8 mouse cellular contexts compared by ENCODE assay signal in genomic region chr1:180904815-180905080, GRCm38 (mm10). TPM values are rescaled to one million over a fixed set of nuclear protein-coding genes. Genes with fewer than 3 reads are reported as not detected.
DNase-seq lines count a peak whose midpoint lies in the region; ATAC-seq and TF ChIP-seq lines count a peak whose summit lies in the region.

No protein-coding gene starts in this region.

- 3% methylated on average over 5 of the region's 5 CpGs for WGBS in heart, embryonic 13.5 days
- WGBS in hindbrain, embryonic 10.5 days: 4% methylated on average over 5 of the region's 5 CpGs
- 6% methylated on average over 5 of the region's 5 CpGs for WGBS in midbrain, embryonic 10.5 days

- H3K36me3 ChIP-seq in heart, embryonic 13.5 days: peaks cover 36% of the 10 kb centered on the region
- peaks cover 45% of the 10 kb centered on the region for H3K36me3 ChIP-seq in G1E (replicated peaks)
- peaks cover 40% of the 10 kb centered on the region for H3K36me3 ChIP-seq in hindbrain, embryonic 10.5 days
- H3K36me3 ChIP-seq in midbrain, embryonic 10.5 days: peaks cover 43% of the 10 kb centered on the region

- DNase-seq in heart, postnatal 36 days: no peak
- no peak for DNase-seq in G1E (ENCODE audit: low spot score)
- DNase-seq in hindbrain, embryonic 10.5 days (ENCODE audit: low spot score): no peak
- DNase-seq in midbrain, embryonic 10.5 days (ENCODE audit: low spot score): no peak
- no peak for DNase-seq in urinary bladder, postnatal 36 days (ENCODE audit: low spot score in 2 of 2)
- no peak for DNase-seq in layer of hippocampus, adult 9-11 months
- DNase-seq in right cerebral cortex, postnatal 14 days: no peak

- H3K4me3 ChIP-seq in heart, embryonic 13.5 days: peak overlapping the region; percentile 94
- H3K4me3 ChIP-seq in G1E (ENCODE audit: low read depth, low read length): peak overlapping the region; percentile 94
- peak overlapping the region; percentile 94 for H3K4me3 ChIP-seq in hindbrain, embryonic 10.5 days
- peak overlapping the region; percentile 96 for H3K4me3 ChIP-seq in midbrain, embryonic 10.5 days

- intact Hi-C loops in heart, postnatal 36 days (cut with DNase I): loop anchor here (5.0 kb wide), 1 partner anchor 133 kb away; no protein-coding TSS in a partner anchor

- peak overlapping the region; percentile 95 for H3K9ac ChIP-seq in heart, embryonic 13.5 days

- ATAC-seq in heart, embryonic 13.5 days (ENCODE audit: extremely low read depth, insufficient number of reproducible peaks, low FRiP score, low TSS enrichment): no peak
- ATAC-seq in G1E (ENCODE audit: extremely low read depth, insufficient number of reproducible peaks, low FRiP score, poor library complexity, severe bottlenecking): no peak

- no peaks in the 10 kb centered on the region for H3K27me3 ChIP-seq in heart, embryonic 13.5 days (replicated peaks)
- no peaks in the 10 kb centered on the region for H3K27me3 ChIP-seq in G1E (ENCODE audit: insufficient read depth, low read length)
- no peaks in the 10 kb centered on the region for H3K27me3 ChIP-seq in hindbrain, embryonic 10.5 days (ENCODE audit: insufficient read depth, poor library complexity, severe bottlenecking)
- H3K27me3 ChIP-seq in midbrain, embryonic 10.5 days (ENCODE audit: low read depth, poor library complexity, severe bottlenecking): no peaks in the 10 kb centered on the region

- H3K4me2 ChIP-seq in heart, embryonic 13.5 days: peak overlapping the region; percentile 96

- TF ChIP-seq CTCF in G1E (IDR thresholded peaks at IDR 0.05; ENCODE audit: low read depth, low read length): no peak

- H3K27ac ChIP-seq in heart, embryonic 13.5 days (replicated peaks): peak overlapping the region; percentile 84
- H3K27ac ChIP-seq in hindbrain, embryonic 10.5 days: peak overlapping the region; percentile 94
- peak overlapping the region; percentile 95 for H3K27ac ChIP-seq in midbrain, embryonic 10.5 days (replicated peaks)

- H3K4me1 ChIP-seq in heart, embryonic 13.5 days: peaks cover 20% of the 10 kb centered on the region
- H3K4me1 ChIP-seq in G1E (ENCODE audit: insufficient read depth, low read depth, low read length): peaks cover 67% of the 10 kb centered on the region
- peaks cover 30% of the 10 kb centered on the region for H3K4me1 ChIP-seq in hindbrain, embryonic 10.5 days (replicated peaks)
- peaks cover 26% of the 10 kb centered on the region for H3K4me1 ChIP-seq in midbrain, embryonic 10.5 days

- no peaks in the 10 kb centered on the region for H3K9me3 ChIP-seq in heart, embryonic 13.5 days
- H3K9me3 ChIP-seq in G1E (replicated peaks): no peaks in the 10 kb centered on the region
- H3K9me3 ChIP-seq in hindbrain, embryonic 10.5 days: no peaks in the 10 kb centered on the region
- H3K9me3 ChIP-seq in midbrain, embryonic 10.5 days (replicated peaks): no peaks in the 10 kb centered on the region

RNA-seq across cellular contexts. Expression of gene Pycr2, which starts 0.7 kb away (rescaled TPM):
- polyA plus RNA-seq in heart, embryonic 13.5 days (2015; fragmentation: Nextera tagmentation; extraction: Ambion mirVana): 56.2 and 56.5 TPM in 2 replicates
- total RNA-seq in heart, postnatal 36 days (2021): 10 to 100 TPM; 12.5 to 15.6 TPM
- total RNA-seq in G1E (2014; fragmentation: Nextera tagmentation) (22.7 and 24.8 TPM in 2 replicates), G1E (2017) (23.2 and 26.4 TPM in 2 replicates)
- 122 and 154 TPM in 2 replicates for polyA plus RNA-seq in G1E (2012)
- polyA plus RNA-seq in hindbrain, embryonic 10.5 days (2016; fragmentation: Nextera tagmentation; extraction: Ambion mirVana): 125 and 138 TPM in 2 replicates
- polyA plus RNA-seq in midbrain, embryonic 10.5 days (2016; fragmentation: Nextera tagmentation; extraction: Ambion mirVana): 134 and 144 TPM in 2 replicates

RNA-seq across cellular contexts. Expression of gene Lefty2, which starts 11.8 kb away (rescaled TPM):
- polyA plus RNA-seq in heart, embryonic 13.5 days (2015; fragmentation: Nextera tagmentation; extraction: Ambion mirVana): 0.08 and 0.28 TPM in 2 replicates
- not detected for total RNA-seq in heart, postnatal 36 days (2021)
- total RNA-seq in G1E (2014; fragmentation: Nextera tagmentation) (not detected in 2 replicates), G1E (2017) (0.06 and 0.11 TPM in 2 replicates)
- not detected in 2 replicates for polyA plus RNA-seq in G1E (2012)
- 0.13 TPM in 1 of 2 replicates, not detected in the other for polyA plus RNA-seq in hindbrain, embryonic 10.5 days (2016; fragmentation: Nextera tagmentation; extraction: Ambion mirVana)
- not detected in 2 replicates for polyA plus RNA-seq in midbrain, embryonic 10.5 days (2016; fragmentation: Nextera tagmentation; extraction: Ambion mirVana)

RNA-seq across cellular contexts. Expression of gene Lefty1, which starts 30.1 kb away (rescaled TPM):
- 1.2 and 1.4 TPM in 2 replicates for polyA plus RNA-seq in heart, embryonic 13.5 days (2015; fragmentation: Nextera tagmentation; extraction: Ambion mirVana)
- 1 to 10 TPM in 1 of 2 experiments, under 1 TPM in 1; 0.95 to 1.0 TPM for total RNA-seq in heart, postnatal 36 days (2021)
- total RNA-seq in G1E (2014; fragmentation: Nextera tagmentation): not detected in 2 replicates
- total RNA-seq in G1E (2017): not detected in 2 replicates
- 0.08 TPM in 1 of 2 replicates, not detected in the other for polyA plus RNA-seq in G1E (2012)
- 0.71 and 0.78 TPM in 2 replicates for polyA plus RNA-seq in hindbrain, embryonic 10.5 days (2016; fragmentation: Nextera tagmentation; extraction: Ambion mirVana)
- 0.60 and 0.67 TPM in 2 replicates for polyA plus RNA-seq in midbrain, embryonic 10.5 days (2016; fragmentation: Nextera tagmentation; extraction: Ambion mirVana)

RNA-seq across cellular contexts. Expression of gene Tmem63a, which starts 37.4 kb away (rescaled TPM):
- polyA plus RNA-seq in heart, embryonic 13.5 days (2015; fragmentation: Nextera tagmentation; extraction: Ambion mirVana): 7.7 and 8.6 TPM in 2 replicates
- total RNA-seq in heart, postnatal 36 days (2021): 10 to 100 TPM; 13.8 to 13.9 TPM
- 3.2 and 4.3 TPM in 2 replicates for total RNA-seq in G1E (2014; fragmentation: Nextera tagmentation)
- total RNA-seq in G1E (2017): 2.8 and 3.1 TPM in 2 replicates
- polyA plus RNA-seq in G1E (2012): 2.8 and 3.4 TPM in 2 replicates
- 3.0 and 3.4 TPM in 2 replicates for polyA plus RNA-seq in hindbrain, embryonic 10.5 days (2016; fragmentation: Nextera tagmentation; extraction: Ambion mirVana)
- 2.2 and 3.6 TPM in 2 replicates for polyA plus RNA-seq in midbrain, embryonic 10.5 days (2016; fragmentation: Nextera tagmentation; extraction: Ambion mirVana)

RNA-seq across cellular contexts. Expression of gene Sde2, which starts 53.8 kb away (rescaled TPM):
- 22.0 and 23.9 TPM in 2 replicates for polyA plus RNA-seq in heart, embryonic 13.5 days (2015; fragmentation: Nextera tagmentation; extraction: Ambion mirVana)
- total RNA-seq in heart, postnatal 36 days (2021): 10 to 100 TPM; 10.3 to 14.2 TPM
- total RNA-seq in G1E (2014; fragmentation: Nextera tagmentation): 41.0 and 43.2 TPM in 2 replicates
- 52.6 and 72.2 TPM in 2 replicates for total RNA-seq in G1E (2017)
- polyA plus RNA-seq in G1E (2012): 37.2 and 51.6 TPM in 2 replicates
- 33.8 and 40.1 TPM in 2 replicates for polyA plus RNA-seq in hindbrain, embryonic 10.5 days (2016; fragmentation: Nextera tagmentation; extraction: Ambion mirVana)
- polyA plus RNA-seq in midbrain, embryonic 10.5 days (2016; fragmentation: Nextera tagmentation; extraction: Ambion mirVana): 39.0 and 42.1 TPM in 2 replicates
